Mouse (Mus musculus) erythroblast, embryonic 14.5 days (primary cell): ENCODE measurements around the gene Bud13.

ENCODE experiments used
- GATA1 ChIP-seq: IDR thresholded peaks from 2 replicates; pipeline ENCODE4 v1.6.1; 2012; ENCODE audit warnings: low read length, inconsistent platforms, mixed read lengths
- TAL1 ChIP-seq: IDR thresholded peaks from 3 replicates; pipeline ENCODE4 v1.6.1; 2012; ENCODE audit warnings: low read length, inconsistent platforms, mixed read lengths

- TF ChIP-seq GATA1 (no peak), TAL1 (no peak)
These were observed 55.6 kb downstream of the Bud13 start for GRCm38 (mm10) chr9:46338384-46338783.
